Mouse (Mus musculus) ovary, postnatal 36 days (tissue): Measurements from ENCODE around the gene Itgb6.
A peak's percentile ranks its signal among the peaks of the same experiment; 100 is the strongest.

ENCODE experiments used
- DNase-seq: peaks from one replicate; pipeline ENCODE4 v3.0.0; 2022; ENCODE audit warnings: low spot score, mixed read lengths

Itgb6 gene

DNA sequence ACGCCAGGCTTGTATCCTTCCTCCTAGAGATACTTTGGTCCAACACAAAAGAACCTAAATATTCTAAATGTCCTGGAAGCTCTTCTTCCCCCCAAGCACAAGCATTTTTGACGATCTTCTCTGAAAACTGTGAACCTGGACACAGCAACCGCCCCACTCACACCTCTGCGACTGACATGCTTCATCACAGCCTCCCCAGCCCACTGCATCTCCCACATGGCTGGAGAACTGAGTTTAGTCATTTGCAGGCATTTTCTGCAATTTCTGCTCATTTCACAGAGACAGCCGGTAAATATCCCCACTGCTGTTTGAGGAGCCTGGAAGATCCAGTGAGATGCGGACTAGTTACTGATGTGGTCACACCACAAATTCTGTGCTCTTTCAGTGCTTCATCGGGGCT is 107.7 kb downstream of the Itgb6 start:
- DNase-seq: no peak

DNA sequence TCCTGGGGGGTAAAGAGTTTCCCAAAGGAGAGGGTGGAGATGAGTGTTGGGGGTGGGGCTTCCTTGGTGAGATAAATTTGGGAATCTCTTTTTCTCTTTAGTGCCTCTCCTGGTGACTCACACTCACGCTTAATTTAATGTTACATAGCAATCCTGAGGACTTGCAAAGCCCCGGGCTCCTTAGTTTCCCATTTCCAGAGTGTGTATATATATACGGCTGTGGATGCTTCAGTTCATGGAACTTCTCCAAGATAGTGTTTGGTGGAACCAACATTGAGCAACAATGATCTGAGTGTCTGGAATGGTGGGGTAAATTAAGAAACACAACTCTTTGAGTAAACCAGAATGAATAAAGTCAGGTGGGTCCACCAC is 108.6 kb downstream of the Itgb6 start:
- DNase-seq: no peak

DNA sequence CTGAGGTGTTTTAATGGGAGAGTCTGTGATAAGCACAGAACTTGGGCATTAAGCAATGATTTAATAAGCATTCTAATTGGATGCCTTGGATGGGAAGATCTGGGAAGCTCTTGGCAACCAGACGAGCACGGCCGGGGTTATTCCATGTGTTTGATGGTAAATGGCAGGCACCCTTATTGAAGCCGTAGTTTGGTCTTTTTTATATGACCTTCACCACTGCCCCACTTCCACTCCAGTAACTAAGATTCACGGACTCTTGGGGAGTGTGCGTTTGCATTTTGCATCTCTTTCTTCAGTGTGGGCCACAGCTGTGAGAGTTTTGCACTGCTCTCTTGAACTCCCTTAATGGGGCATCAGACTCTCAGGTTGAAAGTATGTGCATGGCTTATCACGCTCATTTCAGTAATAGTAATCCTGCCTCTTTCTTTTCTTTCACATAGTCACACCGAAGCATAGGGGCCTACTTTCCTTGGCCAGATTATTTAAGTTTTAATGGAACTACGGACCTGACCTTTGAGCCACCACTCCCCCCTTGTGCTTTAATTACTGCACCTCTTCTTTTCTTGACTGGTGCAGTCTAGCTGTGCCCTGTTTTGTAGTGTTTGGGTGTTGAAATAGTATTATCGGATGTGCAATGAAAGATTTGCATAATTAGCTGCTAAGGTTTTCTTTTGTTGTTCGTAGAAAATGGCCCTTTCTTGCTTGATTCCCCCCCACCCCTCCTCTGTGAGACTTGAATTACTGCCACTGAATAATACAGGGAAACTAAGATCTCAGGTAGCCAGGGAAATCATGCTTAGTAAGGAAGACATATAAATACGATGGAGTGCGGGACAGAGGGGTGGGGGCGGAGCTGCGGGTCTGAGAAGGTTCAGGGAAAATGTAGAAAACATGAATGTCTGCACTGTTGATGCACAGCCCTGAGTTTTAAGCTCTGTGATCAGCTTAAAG is 109.3 kb downstream of the Itgb6 start:
- no peak for DNase-seq

DNA sequence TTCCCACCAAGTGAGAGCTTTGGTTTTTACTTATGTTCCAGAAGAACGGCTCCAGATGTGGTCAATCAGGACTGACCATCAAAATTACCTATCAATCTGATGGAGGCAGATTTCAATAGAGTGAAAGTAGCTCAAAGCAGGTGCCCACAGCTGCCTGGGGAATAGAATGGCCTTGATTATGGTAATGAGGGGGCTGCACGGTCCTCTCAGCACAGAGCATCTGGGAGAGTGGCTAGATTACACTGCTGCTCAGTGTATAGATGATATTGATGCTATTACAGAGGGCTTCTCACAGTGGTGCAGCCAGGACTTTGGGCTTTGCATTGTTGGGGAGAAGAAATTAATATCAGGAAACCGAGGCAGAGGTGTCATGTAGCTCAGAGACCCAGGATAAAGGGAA is 110.8 kb downstream of the Itgb6 start:
- no peak for DNase-seq

DNA sequence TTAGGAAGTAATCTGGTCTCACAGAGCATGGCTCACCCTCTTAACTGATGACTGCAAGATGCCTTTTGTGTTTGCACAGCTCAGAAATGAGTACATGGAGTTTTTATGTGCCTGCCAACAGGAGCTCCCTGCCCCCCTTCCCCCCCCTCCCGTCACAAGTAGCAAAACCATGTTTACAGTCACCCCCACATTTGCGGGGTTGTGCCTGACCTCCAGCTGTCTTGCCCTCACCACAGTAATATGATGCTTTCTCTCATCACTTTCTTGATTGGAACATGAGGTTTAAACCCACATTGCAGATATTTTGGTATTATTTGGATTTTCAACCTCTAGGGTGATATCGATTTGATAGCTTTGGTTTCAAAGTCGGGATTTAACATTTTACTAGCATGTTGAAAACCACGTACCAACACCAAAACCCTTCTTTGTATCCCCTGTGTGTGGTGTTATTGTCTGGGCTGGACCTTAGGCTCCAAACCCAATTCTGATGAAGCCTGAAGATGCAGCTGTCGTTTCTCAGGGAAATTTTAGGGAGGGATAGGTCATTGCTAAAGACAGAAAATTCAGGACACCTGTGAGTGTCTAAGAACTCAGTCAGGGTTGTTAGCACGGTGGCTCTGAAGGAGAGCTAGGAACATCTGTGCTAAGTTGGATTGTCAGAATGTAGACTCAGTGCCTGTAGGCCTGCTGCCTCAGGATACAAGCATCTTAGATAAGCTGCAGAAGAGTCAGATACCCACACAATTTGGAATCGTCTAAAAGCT is 112.8 kb downstream of the Itgb6 start:
- no peak for DNase-seq

DNA sequence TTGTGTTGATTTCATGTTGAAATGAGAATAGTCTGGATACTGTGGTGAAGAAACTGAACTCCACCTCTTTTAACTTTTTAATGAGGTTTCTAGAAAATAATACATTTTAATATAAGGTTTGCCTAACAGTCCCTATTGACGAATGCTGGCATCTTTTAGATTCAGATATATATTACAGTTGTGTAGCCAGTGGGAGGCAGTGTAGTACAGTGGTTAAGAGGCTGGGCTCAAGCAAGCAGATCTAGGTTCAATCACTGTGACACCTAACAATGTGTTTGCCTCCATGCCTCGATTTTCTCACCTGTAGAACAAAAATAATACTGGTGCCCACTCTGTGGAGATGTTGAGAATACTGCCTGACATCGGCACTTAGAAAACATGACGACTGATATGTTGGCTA is 114.5 kb downstream of the Itgb6 start:
- no peak for DNase-seq

DNA sequence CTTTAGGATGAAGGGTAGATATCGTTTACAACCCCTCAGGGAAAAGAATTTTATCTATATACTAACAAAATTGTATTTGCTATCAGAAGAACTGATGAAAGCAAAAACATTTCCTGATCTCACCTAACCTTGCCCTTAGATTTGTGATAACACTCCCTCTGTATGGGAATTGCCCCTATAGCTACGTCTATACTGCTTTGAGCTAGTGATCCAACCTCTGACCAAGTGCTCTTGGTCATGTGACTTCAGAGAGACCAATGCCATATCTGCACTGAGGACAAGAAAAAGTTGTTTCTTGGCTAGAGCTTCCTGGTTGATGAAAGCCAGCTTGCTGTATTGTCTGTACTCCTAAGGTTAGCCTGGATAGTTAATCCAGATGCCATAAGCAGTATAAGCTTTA is 121.1 kb downstream of the Itgb6 start:
- DNase-seq: no peak

DNA sequence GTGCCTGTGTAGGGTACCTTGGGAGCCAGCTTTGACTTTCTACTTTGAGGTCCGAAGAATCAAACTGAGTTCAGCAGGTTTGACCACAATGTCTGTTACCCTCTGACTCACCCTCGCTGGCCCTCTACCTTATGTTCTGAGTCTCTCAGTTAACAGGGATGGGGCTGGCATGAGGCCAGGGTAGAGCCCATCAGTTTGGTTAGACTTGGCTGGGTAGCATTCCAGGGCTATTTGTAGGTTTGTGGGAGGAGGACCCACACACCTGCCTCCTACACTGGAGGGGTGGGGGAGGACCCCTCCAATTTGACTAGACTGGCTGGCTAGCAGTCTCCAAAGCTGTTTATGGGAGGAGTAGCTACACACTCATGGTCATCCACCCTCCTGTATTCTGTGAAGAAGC is 121.6 kb downstream of the Itgb6 start:
- no peak for DNase-seq

DNA sequence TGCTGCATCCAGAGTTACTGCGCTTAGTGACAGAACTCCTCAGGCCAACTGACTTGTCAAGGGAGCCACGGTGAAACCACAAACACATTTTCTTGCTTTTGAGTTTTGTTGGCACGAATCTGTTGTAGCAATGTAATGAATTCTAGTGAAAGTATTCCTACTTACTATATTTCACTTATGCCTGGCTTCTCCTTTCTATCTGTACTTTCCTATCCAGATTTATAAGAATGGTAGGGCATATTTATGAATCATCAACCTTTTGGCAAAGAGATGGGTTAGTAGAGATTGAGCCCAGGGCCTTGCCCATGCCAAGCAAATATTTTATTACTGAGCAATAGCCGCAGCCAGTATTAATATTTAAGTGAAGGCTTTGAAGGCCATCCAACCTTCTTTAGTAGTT is 139.0 kb downstream of the Itgb6 start:
- no peak for DNase-seq

DNA sequence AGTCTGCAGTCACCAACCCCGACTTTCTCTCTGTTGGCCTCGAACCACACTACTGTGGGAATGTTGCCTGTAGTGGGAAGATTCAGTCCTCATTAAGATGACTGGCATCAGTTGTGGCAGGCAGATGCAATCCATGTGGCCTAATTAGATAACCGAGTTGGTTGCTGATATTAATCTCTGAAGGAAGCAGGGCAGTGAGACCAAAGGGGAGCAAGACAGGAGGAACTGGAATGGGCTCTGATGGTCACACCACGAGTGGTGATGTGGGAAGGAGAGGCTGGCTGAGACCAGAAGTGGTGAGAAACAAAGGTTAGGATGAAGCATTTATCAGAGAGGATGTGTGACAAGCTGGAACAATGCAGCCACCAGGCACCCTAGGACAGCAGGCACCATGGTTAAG is 167.9 kb downstream of the Itgb6 start:
- no peak for DNase-seq

DNA sequence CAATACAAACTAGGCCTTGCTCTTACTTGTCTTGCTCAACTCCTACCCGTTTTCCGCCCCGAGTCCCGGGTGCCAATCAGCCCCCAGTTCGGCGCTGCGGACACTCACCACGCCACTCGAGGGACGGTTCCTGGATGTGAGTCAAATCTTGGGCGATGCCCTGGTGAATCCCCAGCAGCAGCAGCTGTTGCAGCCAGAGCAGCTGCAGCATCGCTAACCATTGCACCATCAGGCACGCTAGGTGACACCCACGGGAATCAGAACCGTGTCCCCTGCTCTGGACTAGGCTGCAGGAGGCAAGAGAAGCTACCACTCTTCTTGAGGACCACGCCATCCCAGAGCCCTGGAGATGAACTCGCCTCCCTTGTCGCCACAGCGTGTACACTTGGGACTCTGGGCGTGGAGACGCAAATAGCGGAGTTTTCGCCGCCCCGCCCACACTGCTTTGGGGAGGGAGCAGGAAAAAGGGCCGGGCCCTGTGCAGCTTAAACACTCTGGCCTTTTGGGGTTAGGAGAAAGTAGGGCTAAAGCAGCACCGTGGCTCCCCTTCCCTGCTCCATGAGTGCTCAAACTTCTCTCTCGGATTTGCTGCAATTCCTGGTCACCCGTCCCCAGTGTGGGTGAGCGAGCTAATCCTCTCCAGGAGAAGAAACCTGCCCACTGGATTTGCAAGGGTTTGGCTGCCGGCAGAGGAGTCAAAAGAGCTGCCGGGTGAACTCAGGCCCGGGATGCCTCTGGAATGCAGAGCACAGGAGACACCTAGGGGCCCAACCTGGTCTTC is 169.4 kb downstream of the Itgb6 start, which contains the start of gene Pla2r1:
Gene Pla2r1, minus strand, starts transcription at position 407 of the 781 bp plus-strand sequence.
- DNase-seq: peak; percentile 73

DNA sequence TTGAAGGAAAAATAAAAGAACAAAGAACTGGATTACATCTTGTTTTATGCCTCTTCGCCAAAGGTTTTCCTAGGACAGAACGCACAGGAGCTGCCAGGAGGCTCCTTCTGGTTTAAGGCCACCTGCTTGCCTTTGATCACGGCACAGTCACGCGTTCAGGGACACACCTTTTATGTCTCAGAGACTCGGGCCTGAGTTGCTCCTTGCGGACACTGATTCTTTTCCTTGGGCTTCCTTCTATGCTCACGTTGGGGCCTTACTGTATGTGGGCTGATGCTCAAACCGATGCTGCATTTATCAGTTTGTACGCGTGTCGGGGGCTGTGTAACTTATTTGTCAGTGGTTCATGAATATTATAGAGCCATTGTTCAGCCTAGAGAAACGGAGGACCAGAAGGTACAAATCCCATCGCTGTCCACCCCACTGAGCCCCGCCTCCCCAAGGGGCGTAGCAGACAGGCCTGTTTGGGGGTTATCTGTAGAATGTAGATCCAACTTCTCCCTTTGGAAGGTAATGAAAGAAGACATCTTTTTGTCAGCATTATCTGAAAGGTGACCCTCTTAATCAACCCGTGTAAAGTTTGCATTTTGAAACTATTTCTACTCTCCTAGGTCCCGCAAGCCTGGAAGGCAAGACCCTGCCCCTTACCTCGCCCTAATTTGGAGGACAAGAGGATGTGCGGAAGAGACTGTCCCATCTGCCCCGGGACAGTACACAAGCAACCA is 170.1 kb downstream of the Itgb6 start:
- no peak for DNase-seq

DNA sequence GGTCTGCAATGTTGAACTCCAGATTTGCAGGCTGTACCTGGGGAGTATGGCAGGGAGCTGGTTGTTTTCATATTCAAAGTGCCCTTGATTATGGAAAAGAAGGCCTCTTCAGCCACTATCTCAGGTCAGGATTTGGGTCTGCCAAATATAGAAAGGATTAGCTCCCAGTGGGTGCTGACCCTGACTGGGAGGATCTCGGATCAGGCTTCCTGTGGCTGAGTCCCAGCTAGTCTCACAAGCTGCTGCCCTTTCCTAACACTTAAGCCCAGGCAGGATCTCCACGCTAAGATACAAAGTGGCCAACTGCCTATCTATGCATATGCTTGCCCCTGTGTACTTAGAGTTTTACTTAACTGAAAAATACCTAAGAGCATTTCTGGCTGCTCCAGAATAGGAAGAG is 170.8 kb downstream of the Itgb6 start:
- no peak for DNase-seq

DNA sequence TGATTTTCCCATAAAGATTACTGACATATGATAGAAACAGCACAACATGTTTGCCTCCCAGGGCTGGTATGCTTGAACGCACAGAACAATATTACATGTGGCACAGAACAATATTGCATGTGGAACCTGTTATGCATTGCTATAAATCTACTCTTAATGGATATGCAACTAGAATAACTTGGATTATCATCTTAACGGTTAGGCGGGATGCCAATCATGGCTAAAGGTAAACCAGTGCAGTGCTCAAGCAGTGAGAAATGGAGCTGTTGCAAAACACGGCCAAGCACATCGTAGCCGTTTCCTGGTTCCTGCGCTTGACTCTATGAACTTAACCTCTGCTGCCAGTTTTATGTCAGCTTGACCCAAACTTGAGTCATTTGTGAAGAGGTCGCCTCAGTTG is 171.9 kb downstream of the Itgb6 start:
- DNase-seq: no peak

DNA sequence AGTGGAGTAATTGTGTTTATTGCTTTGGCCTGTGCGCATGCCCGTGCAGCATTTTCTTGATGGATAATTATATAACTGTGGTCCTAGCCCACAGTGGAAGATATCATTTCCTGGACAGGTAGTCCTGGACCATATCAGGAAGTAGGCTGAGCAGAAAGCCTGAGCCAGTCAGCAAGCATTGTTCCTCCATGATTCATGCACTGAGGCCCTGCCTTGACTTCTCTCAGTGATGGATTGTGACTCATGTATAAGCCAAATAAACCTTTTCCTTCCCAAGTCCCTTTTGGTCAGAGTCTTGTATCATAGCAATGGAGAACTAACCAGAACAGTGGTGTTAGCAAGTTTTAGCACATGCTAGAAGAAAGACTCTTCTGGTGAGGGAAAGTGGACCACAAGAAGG is 172.6 kb downstream of the Itgb6 start:
- no peak for DNase-seq
